Mouse (Mus musculus): ENCODE results near the gene Ppp1r13l. TPM values are rescaled to one million over a fixed set of nuclear protein-coding genes. Genes with fewer than 3 reads are reported as not detected.

The Ppp1r13l gene
- 4.4 and 4.9 TPM in 2 replicates for polyA plus RNA-seq (2014; fragmentation: Nextera tagmentation; extraction: Ambion mirVana)

DNA sequence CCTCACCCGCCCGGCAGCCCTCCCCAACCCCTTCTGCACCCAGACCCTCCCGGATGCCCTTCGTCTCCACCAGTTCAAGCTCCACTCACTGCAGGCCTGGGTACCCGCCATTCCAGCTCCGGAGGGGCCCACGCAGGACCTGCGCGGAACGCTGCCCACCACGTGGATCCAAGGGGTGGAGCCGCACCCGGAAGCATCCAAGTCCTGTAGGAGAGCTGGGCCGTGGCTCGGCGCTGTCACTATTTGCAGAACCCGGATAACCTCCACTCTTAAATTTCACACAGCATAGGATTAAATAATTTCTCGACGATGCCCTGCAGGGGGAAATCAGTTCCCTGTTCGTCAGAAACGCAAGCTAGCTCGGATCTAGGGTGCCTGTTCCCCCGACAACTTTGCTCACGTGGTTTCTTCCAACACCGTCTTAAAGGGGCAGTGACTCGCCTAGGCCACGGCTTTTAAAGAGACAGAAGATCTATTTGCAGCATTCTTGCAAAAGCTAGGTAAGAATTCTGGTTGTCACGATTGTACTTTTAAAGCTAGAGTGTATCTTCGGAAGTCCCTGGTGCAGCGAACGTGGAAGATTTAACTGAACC is at the start of gene Ppp1r13l, which contains the start of gene Cd3eap:
TSS of gene Ppp1r13l (plus strand) at position 451 of the 593 bp plus-strand sequence.
TSS of gene Cd3eap (minus strand) at position 185 of the 593 bp plus-strand sequence.
- H3K27ac ChIP-seq (ENCODE audit: low read depth), result peak within 1 kb of the TSS; percentile 78
- peak within 1 kb of the TSS; percentile 64 for H3K9ac ChIP-seq (ENCODE audit: low read length)
- ATAC-seq (replicated peaks; ENCODE audit: low FRiP score, low TSS enrichment, low read depth) (peak; percentile 65), DNase-seq (ENCODE audit: low spot score) (peak; percentile 97)
- peaks cover 33% of the 10 kb centered on the region for H3K36me3 ChIP-seq (ENCODE audit: control insufficient read depth, insufficient read depth, low read length)
- H3K27me3 ChIP-seq (replicated peaks; ENCODE audit: control insufficient read depth, insufficient read depth, low read length), result no peaks in the 10 kb centered on the region
- H3K9me3 ChIP-seq (ENCODE audit: control insufficient read depth, low read length), result no peaks in the 10 kb centered on the region
- H3K4me1 ChIP-seq (replicated peaks; ENCODE audit: control insufficient read depth, insufficient read depth, low read length), result peaks cover 22% of the 10 kb centered on the region
- peak within 1 kb of the TSS; percentile 71 for H3K4me3 ChIP-seq (ENCODE audit: low read depth, low read length)
- under 1% methylated on average over 31 of the region's 31 CpGs for WGBS
- peak within 1 kb of the TSS; percentile 98 for H3K4me2 ChIP-seq (ENCODE audit: low read length)

DNA sequence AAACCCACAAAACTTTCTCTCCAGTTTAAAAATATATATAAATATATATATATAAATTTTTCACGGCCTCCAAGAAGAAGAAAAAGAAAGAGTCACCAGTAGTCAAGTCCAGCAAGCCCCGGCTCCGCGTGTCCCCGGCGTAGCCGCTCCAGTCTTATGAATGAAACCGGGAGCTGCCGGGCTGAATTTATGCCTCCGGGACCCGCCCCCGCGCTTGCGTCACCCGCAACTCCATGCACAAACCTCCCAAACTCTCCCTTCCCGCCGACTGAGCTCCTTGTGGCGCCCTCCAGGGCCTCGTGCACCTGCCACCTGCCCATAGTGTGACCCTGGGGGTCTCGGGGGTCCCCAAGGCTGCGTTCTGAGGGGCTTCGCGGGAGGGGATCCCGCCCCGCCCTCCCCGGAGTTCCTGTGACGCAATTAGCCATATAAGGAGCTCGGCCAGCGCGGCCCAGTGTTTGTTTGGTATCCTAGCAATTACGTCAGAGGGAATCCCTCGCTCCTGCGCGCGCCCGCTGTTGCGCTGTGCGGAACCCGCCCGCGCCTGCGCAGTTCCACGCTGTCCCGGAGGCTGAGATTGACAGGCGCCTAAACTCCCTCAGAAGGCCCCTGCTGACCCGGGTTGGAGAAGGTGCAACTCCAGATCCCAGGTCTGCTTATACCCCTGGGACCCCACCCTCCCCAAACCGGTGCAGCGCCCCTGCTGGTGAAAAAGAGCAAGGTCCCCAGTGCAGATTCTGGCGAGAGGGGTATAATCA is 49.5 kb upstream of the Ppp1r13l start, which contains the start of gene Fosb:
TSS of gene Fosb (minus strand) at position 168 of the 758 bp plus-strand sequence.
- peaks cover 28% of the 10 kb centered on the region for H3K27me3 ChIP-seq (replicated peaks; ENCODE audit: control insufficient read depth, insufficient read depth, low read length)
- H3K36me3 ChIP-seq (ENCODE audit: control insufficient read depth, insufficient read depth, low read length), result no peaks in the 10 kb centered on the region
- under 1% methylated on average over 49 of the region's 49 CpGs for WGBS
- peak; percentile 98 for DNase-seq (ENCODE audit: low spot score)
- peaks cover 18% of the 10 kb centered on the region for H3K4me1 ChIP-seq (replicated peaks; ENCODE audit: control insufficient read depth, insufficient read depth, low read length)
- H3K27ac ChIP-seq (ENCODE audit: low read depth), result peak within 1 kb of the TSS; percentile 47
- H3K9ac ChIP-seq (ENCODE audit: low read length), result peak within 1 kb of the TSS; percentile 41
- peak within 1 kb of the TSS; percentile 55 for H3K4me3 ChIP-seq (ENCODE audit: low read depth, low read length)
- ATAC-seq (replicated peaks; ENCODE audit: low FRiP score, low TSS enrichment, low read depth), result peak; percentile 82
- peak within 1 kb of the TSS; percentile 100 for H3K4me2 ChIP-seq (ENCODE audit: low read length)
- H3K9me3 ChIP-seq (ENCODE audit: control insufficient read depth, low read length), result peaks cover 5% of the 10 kb centered on the region; the same call in 1 of the 2 replicates

DNA sequence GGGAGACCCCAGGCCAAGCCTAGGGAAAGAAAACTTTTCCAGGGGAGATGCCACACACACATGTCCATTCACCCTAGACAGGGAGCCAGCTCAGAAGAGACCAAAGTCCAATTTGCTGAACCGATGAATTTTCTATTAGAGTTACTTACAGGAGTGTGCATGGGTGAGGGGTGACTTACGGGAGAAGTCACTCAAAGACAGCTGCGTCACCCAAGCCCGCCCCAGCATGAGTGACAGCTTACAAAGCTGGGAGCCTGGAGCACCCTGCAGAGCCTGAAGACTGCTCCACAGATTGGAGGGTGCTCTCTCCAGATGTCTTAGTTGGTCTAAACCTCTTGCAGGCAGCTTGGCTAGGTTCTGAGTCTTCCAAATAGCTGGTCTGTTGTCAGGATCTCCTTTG is 47.6 kb upstream of the Ppp1r13l start:
- peaks cover 17% of the 10 kb centered on the region for H3K4me1 ChIP-seq (replicated peaks; ENCODE audit: control insufficient read depth, insufficient read depth, low read length)
- H3K9ac ChIP-seq (ENCODE audit: low read length), result no peak overlapping the region
- H3K27me3 ChIP-seq (replicated peaks; ENCODE audit: control insufficient read depth, insufficient read depth, low read length), result peaks cover 18% of the 10 kb centered on the region
- H3K4me2 ChIP-seq (ENCODE audit: low read length), result no peak overlapping the region
- whole genome bisulfite sequencing, result 36% methylated on average over 4 of the region's 4 CpGs
- no peak overlapping the region for H3K4me3 ChIP-seq (ENCODE audit: low read depth, low read length)
- no peaks in the 10 kb centered on the region for H3K36me3 ChIP-seq (ENCODE audit: control insufficient read depth, insufficient read depth, low read length)
- ATAC-seq (replicated peaks; ENCODE audit: low FRiP score, low TSS enrichment, low read depth) (no peak), DNase-seq (ENCODE audit: low spot score) (no peak)
- H3K27ac ChIP-seq (ENCODE audit: low read depth), result no peak overlapping the region
- H3K9me3 ChIP-seq (ENCODE audit: control insufficient read depth, low read length), result peaks cover 5% of the 10 kb centered on the region; the same call in 1 of the 2 replicates

DNA sequence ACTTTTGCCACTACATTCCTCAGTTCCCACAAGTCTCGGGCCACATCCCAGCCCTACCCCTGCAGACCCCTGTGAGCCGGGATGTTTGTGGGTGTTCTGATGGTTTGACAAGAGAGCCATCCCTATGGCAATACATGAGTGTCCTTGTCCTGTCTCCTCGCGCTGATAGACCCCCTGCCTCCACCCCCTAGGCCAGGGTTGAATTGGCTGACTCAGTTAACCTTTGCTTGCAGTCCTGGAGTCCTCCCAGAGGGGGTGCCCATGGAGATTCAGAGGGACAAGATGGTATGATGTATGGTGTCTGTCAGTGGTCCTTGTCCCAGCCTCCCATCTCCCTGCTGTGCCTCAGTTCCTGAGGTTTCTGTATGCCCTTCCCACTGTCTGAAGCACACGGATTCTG is 45.5 kb upstream of the Ppp1r13l start:
- Histone ChIP-seq H3K27ac (ENCODE audit: low read depth) (no peak overlapping the region), H3K9ac (ENCODE audit: low read length) (no peak overlapping the region), H3K4me3 (ENCODE audit: low read depth, low read length) (no peak overlapping the region), H3K27me3 (replicated peaks; ENCODE audit: control insufficient read depth, insufficient read depth, low read length) (peaks cover 27% of the 10 kb centered on the region), H3K4me2 (ENCODE audit: low read length) (no peak overlapping the region), H3K4me1 (replicated peaks; ENCODE audit: control insufficient read depth, insufficient read depth, low read length) (peaks cover 9% of the 10 kb centered on the region), H3K9me3 (ENCODE audit: control insufficient read depth, low read length) (peaks cover 5% of the 10 kb centered on the region; the same call in 1 of the 2 replicates), H3K36me3 (ENCODE audit: control insufficient read depth, insufficient read depth, low read length) (no peaks in the 10 kb centered on the region)
- ATAC-seq (replicated peaks; ENCODE audit: low FRiP score, low TSS enrichment, low read depth) (no peak), DNase-seq (ENCODE audit: low spot score) (no peak)
- 52% methylated on average over 5 of the region's 5 CpGs for WGBS

DNA sequence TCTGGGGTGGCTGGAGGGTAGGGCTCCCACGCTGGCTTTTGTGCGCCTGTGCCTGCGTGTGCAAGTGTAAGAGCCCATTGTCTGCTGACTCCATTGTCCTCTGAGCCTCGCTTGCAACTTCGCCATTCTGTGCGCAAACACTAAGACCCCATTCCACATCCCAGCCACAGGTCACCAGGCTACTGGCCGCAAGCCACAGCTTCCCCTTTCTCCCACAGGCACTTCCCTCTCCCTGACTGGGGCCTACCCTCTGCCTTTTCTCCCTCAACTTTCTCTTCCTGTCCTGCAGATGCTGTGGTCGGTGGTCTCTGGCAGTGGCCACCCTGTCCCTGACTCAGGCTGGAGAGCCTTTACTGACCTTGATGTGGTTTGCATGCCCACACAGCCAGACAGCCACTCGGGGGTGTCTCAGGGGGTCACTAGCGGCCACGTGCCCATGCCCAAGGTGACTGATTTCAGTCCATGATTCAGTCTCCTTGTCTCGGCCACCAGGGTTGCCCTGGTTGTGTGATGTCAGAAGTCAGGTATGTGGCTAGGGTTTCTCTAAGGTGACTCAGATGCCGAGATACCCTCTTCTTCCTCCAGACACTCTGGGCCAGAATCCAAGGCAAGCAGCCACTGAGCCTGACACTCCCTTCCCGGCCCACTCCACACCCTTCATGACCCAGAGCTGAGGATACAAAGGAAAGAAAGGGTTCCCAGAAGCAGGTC is 42.9 kb upstream of the Ppp1r13l start:
- ATAC-seq (replicated peaks; ENCODE audit: low FRiP score, low TSS enrichment, low read depth) (no peak), DNase-seq (ENCODE audit: low spot score) (no peak)
- peaks cover 5% of the 10 kb centered on the region; the same call in 1 of the 2 replicates for H3K9me3 ChIP-seq (ENCODE audit: control insufficient read depth, low read length)
- no peak overlapping the region for H3K4me3 ChIP-seq (ENCODE audit: low read depth, low read length)
- H3K9ac ChIP-seq (ENCODE audit: low read length), result no peak overlapping the region
- 58% methylated on average over 14 of the region's 14 CpGs for WGBS
- no peak overlapping the region for H3K4me2 ChIP-seq (ENCODE audit: low read length)
- no peaks in the 10 kb centered on the region for H3K36me3 ChIP-seq (ENCODE audit: control insufficient read depth, insufficient read depth, low read length)
- H3K27ac ChIP-seq (ENCODE audit: low read depth), result no peak overlapping the region
- peaks cover 5% of the 10 kb centered on the region; the same call in 1 of the 2 replicates for H3K4me1 ChIP-seq (replicated peaks; ENCODE audit: control insufficient read depth, insufficient read depth, low read length)
- H3K27me3 ChIP-seq (replicated peaks; ENCODE audit: control insufficient read depth, insufficient read depth, low read length), result peaks cover 27% of the 10 kb centered on the region

DNA sequence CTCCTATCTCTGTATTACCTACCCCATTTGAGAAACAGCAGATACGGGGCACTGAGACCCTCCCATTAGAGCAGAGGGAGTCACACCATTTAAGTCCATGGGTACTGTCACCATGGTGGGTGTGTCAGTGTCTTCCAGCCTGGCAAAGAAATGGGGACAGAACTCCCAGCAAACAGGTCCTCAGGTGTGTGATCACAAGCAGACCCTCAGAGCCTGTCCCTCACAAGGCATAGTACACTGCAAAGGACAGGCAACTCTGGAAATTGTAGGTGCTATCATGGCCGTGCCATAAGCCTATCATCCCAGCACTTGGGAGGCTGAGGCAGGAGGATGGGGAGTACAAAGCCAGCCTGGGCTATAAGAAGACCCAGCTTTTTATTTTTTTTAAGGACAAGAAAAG is 41.3 kb upstream of the Ppp1r13l start:
- H3K27me3 ChIP-seq (replicated peaks; ENCODE audit: control insufficient read depth, insufficient read depth, low read length), result peaks cover 26% of the 10 kb centered on the region
- no peak for ATAC-seq (replicated peaks; ENCODE audit: low FRiP score, low TSS enrichment, low read depth)
- H3K9ac ChIP-seq (ENCODE audit: low read length), result no peak overlapping the region
- no peak overlapping the region for H3K4me3 ChIP-seq (ENCODE audit: low read depth, low read length)
- DNase-seq (ENCODE audit: low spot score), result no peak
- H3K36me3 ChIP-seq (ENCODE audit: control insufficient read depth, insufficient read depth, low read length), result no peaks in the 10 kb centered on the region
- no peaks in the 10 kb centered on the region for H3K9me3 ChIP-seq (ENCODE audit: control insufficient read depth, low read length)
- H3K27ac ChIP-seq (ENCODE audit: low read depth), result no peak overlapping the region
- 58% methylated on average over 2 of the region's 2 CpGs for WGBS
- no peak overlapping the region for H3K4me2 ChIP-seq (ENCODE audit: low read length)
- peaks cover 5% of the 10 kb centered on the region; the same call in 1 of the 2 replicates for H3K4me1 ChIP-seq (replicated peaks; ENCODE audit: control insufficient read depth, insufficient read depth, low read length)

DNA sequence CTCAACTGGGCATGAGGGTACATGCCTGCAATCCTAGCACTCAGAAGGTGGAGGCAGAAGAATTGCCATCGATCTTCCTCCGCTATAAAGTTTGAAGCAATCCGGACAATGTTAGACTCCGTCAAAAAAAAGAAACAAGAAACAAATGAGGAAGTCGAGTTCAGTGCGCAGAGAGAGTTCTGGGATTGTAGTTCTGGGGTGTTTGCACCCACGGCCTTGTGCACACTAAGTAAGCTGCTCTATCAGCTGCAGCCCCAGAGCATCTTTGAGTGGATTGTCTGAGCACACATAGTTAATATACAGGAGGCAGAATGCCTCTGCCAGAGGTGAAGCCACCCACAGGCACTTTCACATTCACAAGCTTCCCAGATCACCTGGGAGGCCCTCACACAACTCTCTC is 40.9 kb upstream of the Ppp1r13l start:
- DNase-seq (ENCODE audit: low spot score), result no peak
- no peak overlapping the region for H3K9ac ChIP-seq (ENCODE audit: low read length)
- H3K4me3 ChIP-seq (ENCODE audit: low read depth, low read length), result no peak overlapping the region
- H3K4me1 ChIP-seq (replicated peaks; ENCODE audit: control insufficient read depth, insufficient read depth, low read length), result peaks cover 5% of the 10 kb centered on the region; the same call in 1 of the 2 replicates
- H3K9me3 ChIP-seq (ENCODE audit: control insufficient read depth, low read length), result no peaks in the 10 kb centered on the region
- no peak for ATAC-seq (replicated peaks; ENCODE audit: low FRiP score, low TSS enrichment, low read depth)
- no peaks in the 10 kb centered on the region for H3K36me3 ChIP-seq (ENCODE audit: control insufficient read depth, insufficient read depth, low read length)
- no peak overlapping the region for H3K4me2 ChIP-seq (ENCODE audit: low read length)
- no peak overlapping the region for H3K27ac ChIP-seq (ENCODE audit: low read depth)
- WGBS, result 76% methylated on average over 7 of the region's 7 CpGs
- peaks cover 23% of the 10 kb centered on the region; the same call in 1 of the 2 replicates for H3K27me3 ChIP-seq (replicated peaks; ENCODE audit: control insufficient read depth, insufficient read depth, low read length)

DNA sequence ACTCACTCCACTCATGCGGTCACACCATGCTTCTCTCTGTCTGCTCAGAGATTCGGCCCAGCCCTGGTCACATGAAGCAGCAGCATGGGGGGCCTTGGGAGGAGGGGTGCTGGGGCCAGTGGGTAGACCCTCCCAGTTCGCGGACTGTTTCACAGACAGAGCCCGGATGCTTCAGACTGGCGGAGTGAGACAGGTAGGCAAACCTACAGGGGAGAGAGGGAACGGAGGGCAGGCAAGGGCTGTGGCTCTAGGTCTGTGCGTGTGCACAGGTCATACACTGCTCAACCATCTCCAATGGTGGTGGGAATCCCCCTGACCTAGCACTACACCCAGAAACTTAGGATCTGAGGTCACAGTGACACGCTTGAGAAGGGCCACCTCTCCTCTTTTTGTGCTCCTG is 40.1 kb upstream of the Ppp1r13l start:
- 17% methylated on average over 9 of the region's 9 CpGs for WGBS
- H3K27me3 ChIP-seq (replicated peaks; ENCODE audit: control insufficient read depth, insufficient read depth, low read length), result peaks cover 23% of the 10 kb centered on the region; the same call in 1 of the 2 replicates
- peak overlapping the region; percentile 78 for H3K4me2 ChIP-seq (ENCODE audit: low read length)
- no peaks in the 10 kb centered on the region for H3K36me3 ChIP-seq (ENCODE audit: control insufficient read depth, insufficient read depth, low read length)
- H3K9me3 ChIP-seq (ENCODE audit: control insufficient read depth, low read length), result no peaks in the 10 kb centered on the region
- H3K4me3 ChIP-seq (ENCODE audit: low read depth, low read length), result peak overlapping the region; percentile 47
- DNase-seq (ENCODE audit: low spot score) (no peak), ATAC-seq (replicated peaks; ENCODE audit: low FRiP score, low TSS enrichment, low read depth) (peak; percentile 65)
- peak overlapping the region; percentile 38; the same call in 1 of the 2 replicates for H3K27ac ChIP-seq (ENCODE audit: low read depth)
- peaks cover 5% of the 10 kb centered on the region; the same call in 1 of the 2 replicates for H3K4me1 ChIP-seq (replicated peaks; ENCODE audit: control insufficient read depth, insufficient read depth, low read length)
- H3K9ac ChIP-seq (ENCODE audit: low read length), result peak overlapping the region; percentile 67

Measured in intestine, embryonic 14.5 days (tissue).